Mouse (Mus musculus) embryo, embryonic 10.5 days (tissue): ENCODE data around the gene Spg21.

Source experiments
- DNase-seq: peaks from one replicate; pipeline ENCODE4 v3.0.0-alpha.2; 2015; ENCODE audit warnings: low spot score

Gene Spg21

DNA sequence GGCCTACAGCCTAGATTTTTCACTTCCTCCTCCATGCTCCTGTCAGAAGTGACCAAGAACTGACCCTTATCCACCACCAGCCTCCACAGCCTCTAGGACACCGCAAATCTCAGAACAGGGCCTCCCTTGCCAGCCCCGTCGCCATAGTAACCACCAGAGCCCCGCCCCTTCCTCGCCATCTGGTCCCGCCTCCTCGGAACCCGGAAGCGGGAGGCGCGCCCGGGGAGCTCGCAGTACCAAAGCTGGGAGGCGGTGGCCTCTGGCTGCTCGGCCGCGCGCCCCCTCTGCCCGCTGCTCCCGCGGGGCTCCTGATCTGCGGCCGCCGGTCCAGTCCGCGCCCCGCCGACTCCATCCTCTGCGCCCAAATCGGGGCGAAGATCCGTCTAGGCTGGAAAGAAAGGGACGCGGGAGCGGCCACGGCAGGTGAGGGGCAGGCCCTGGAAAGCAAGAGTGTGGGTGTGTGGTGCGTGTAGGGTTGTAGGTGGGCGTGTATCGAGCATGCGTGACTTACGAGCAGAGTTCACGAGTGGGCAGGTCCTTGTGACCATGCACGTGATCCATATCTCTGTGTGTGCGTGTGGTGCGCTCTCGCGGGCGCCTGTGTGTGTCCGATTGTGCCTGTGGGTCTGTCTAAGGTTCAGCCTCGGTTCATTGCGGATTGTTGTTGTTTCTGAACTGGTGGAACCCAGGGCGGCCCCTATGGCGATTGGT, at the start of gene Spg21:
Gene Spg21 (plus strand): TSS at position 216 of the 711 bp plus-strand sequence.
- DNase-seq, result peak; percentile 97

DNA sequence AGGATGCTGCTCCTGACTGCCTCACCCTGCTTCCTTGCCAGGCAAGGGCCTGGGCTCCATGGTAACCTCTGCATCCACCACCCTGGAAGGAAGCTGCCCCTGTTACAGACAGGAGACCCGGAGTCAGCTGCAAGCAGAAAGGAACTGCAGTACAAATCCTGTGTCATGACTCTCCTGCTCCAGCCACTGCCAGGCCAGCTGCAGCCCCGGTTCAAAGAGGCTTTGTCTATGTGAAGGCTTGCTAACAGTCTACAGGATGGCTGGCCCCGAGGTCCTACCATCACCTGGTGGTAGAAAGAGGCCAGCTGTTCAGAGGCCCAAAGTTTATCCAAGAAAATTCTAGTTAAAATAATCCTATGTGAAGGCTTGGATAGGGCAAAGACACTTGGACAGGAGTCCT, 49.4 kb upstream of the Spg21 start:
- DNase-seq, result no peak

DNA sequence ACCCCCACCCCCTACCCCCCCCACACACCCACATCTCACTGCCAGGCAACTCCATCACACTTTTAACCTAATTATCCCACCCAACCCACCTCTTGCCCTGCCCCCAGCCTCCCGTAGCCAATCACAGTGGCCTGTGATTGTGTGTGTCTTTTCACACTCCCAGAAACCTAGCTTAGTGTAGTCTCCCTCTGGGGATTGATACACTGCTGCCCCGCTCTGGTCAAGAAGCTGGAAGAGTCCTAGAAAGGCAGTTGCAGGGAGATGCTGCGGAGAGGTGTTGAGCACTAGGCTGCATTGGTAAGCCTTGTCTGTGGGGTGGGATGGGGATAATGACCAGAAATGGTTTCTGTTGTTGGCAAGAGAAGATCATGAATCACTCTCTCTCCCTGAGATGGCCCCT, 43.0 kb upstream of the Spg21 start:
- no peak for DNase-seq

DNA sequence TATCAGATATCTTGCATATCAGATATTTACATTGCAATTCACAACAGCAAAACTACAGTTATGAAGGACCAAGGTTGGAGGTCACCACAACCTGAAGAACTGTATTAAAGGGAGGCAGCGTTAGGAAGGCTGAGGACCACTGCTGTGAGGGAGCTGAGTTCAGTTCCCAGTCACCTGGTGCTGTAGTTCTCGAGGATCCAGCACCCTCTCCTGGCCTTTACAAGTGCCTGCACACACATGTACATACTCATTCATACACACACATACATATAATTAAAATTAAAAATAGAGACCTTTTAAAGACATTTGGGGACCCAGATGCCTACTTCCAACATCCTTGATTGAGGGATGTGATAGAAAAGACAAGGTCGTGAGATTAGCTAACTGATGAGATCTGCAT, 41.1 kb upstream of the Spg21 start:
- no peak for DNase-seq

DNA sequence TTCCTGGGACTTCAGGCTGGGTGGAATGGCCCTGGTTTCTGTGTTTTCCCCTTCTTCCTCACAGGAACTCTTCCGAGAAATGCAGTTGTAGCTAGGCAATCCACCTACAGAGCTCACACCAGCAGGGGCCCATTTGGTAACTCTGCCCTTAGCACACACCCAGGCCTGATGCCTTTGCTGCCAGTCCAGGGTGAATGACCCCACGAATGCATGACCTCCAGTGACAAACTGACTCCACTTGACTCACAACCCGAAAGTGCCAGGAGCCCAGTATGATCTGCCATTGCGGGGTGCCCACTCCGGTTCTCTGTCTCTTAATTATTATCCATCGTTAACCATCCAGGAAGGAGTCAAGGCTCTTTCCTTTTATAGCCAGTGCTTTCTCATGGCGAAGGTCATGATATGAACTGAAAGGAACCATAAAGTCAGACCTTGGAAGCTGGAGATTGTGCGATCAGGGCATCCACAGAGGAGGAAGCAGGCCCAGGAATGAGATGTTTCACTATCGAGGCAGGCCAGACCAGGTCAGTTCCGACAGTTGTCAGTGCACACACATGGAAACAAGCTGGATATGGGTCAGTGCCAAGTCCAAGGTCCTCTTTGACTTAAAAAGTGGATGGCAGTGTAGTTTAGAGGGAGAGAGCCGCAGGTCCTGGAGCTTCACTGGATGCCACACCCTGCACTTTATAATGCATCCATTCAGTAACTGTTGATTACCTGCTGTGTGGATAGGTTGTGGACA, 37.8 kb upstream of the Spg21 start, which contains the start of gene Slc51b:
Gene Slc51b (minus strand): TSS at position 196 of the 742 bp plus-strand sequence.
- DNase-seq, result no peak

DNA sequence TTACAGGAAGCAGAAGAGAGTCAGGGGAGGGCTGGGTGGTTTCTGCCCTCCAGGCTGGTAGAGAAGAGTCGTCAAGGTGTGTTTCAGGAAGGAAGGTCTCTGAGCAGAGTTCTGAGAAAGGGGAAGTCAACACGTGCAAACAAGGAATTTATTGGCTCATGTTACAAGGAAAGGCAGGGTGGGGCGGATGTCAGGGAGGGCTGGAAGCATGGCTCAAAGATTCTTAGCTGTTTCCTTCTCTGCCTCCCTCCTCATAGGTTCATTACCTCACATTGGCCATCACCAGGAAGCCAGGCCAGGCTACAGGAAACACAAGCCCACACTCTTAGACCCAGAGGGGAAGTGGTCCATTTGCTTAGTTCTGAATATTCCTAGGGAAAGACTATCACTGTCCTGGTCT, 36.4 kb upstream of the Spg21 start:
- DNase-seq, result no peak

DNA sequence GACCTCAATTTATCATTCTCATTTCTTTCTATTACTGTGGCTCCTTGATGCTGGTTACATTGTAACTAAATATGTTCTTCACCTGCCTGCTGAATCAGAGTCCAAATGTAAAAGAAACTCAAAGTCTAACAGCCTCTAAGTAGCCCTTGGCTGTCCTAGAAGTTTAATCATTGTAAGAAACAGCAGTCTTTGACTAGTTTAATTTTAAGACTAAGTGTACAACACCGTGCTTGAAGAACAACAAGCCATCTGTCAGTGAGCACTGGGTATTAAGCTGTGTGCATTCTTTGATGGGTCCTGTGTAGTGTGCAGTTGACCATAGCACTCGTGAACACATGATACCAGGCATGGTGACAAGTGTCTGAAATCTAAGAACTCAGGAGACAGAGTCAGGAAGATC, 33.2 kb upstream of the Spg21 start:
- DNase-seq, result no peak

DNA sequence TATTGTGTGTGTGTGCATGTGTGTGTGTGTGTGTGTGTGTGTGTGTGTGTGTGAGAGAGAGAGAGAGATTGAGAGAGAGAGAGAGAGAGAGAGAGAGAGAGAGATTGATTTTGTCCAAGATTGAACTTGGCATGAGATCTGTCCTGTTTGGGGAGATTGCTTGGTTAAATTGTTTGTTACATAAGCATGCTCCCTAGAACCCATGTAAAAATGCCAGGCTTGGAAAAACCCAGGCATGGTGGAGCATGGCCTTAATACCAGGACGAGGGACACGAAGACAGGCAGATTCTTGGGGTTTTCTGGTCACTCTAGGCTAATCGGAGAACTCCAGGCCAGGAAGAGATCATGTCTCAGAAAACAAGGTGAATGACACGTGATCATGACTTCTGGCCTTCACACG, 32.7 kb upstream of the Spg21 start:
- no peak for DNase-seq

DNA sequence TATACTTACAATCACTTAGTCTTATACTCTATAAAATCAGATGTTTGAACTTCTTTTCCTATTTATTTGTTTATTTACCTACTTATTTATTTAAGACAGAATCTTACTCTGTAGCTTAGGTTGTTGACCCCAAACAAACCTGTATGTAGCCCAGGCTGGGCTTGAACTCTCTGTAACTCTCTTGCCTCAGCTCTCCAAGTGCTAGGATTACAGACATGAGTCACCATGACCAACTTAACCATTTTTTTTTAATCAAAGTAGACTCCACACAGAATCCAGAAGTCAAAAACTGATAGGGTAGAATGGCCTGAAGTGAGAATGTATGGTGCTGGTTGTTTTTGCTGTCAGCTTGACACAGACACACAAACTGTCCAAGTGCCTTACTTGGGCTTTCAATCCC, 30.3 kb upstream of the Spg21 start:
- DNase-seq, result no peak

DNA sequence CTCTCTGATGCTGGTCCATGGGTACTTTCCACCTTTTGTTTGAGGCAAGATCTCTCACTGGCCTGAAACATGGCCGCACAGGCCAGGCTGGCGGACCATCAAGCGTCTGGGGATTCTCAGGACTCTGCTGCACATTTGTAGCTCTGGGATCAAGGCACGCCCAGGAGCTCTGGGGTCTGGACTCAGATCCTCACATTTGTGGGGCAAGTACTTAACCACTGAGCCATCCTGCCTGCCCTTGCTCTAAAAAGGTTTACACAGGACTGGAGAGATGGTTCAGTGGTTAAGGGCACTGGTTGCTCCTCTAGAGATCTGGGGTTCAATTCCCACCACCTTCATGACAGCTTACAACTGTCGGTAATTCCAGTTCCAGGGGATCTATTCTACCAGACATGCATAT, 29.8 kb upstream of the Spg21 start:
- DNase-seq, result no peak

DNA sequence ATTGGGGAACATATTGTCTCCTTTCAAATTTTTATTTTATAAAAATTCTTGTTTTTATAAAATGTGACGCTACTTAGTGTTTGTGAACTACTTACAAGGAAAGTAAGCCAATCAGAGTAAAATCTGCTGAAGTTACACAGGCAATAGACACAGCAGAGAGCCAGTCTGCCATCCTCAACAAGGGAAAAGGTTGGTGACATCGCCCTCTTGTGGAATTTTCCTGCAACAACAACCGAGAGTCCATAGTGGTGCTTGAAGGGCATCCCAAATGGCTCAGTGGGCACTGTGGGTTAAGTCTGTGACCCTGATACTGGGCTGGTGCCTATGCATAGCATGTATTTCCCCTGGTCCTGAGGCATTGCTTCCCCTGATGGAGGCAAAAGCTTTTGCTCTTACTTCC, 28.5 kb upstream of the Spg21 start:
- peak; percentile 94 for DNase-seq

DNA sequence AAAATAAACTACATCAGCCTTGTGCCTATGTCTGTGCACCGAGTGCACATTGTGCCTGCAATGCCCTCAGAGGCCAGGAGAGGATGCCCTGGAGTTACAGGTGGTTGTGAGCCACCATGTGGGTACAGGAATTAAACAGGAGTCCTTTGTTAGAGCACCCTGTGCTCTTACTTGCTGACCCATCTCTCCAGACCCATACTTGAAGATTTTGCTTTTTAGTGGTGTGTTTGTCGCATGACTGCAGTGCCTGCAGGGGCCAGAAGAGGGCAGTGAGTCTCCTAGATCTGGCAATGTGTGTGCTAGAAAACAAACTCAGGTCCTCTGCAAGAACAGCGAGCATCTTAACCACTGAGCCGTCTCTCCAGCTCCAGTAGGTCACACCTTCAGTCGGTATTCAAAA, 26.6 kb upstream of the Spg21 start:
- DNase-seq, result peak; percentile 74

DNA sequence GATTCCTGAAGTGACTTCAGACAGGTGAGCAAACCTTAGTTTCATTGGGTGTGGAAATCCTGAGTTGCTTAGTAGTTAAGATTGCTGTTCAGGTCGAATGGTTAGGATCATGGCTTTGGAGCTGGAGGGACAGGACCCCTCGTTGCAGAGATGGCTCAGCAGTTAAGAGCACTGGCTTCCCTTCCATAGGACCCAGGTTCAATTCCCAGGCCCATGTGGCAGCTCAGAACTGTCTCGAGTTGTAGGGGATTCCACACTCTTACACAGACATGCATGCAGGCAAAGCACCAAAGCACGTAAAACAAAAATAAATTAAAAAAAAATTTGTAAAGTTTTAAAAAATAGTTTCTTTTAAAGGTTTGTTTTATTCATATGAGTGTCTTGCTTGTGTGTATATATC, 25.5 kb upstream of the Spg21 start:
- DNase-seq, result no peak

DNA sequence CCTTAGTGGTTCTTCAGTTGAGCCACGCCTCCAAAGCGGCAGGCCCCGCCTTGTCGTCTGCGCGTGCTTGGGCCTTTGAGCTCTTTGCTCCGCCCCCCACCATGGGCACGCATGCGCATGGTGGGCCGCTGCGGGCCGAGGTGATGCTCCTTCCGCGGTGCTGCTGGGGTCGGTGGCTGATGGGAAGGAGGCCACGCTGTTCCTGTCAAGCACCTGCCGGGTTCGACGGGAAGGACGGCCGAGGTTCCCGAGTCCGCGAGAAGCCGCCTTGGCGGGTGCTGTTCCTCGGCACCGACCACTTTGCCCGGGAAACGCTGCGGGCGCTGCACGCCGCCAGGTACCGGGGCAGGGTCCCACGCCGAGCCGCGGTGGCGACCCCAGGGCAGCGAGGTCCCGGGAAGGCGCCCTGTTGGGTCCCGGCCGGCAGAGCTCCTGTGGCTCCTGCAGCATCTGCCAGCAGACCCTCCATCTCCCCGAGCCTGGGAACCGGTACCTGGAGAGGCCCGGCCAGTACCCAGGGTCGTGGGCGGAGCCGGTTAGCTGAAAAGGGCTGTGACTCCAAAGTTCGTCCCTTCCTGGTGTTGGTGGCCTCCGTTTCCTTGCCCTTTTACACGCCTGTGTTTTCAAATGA, 25.0 kb upstream of the Spg21 start, which contains the start of gene Mtfmt:
Gene Mtfmt (plus strand): TSS at position 112 of the 631 bp plus-strand sequence.
- peak; percentile 98 for DNase-seq

DNA sequence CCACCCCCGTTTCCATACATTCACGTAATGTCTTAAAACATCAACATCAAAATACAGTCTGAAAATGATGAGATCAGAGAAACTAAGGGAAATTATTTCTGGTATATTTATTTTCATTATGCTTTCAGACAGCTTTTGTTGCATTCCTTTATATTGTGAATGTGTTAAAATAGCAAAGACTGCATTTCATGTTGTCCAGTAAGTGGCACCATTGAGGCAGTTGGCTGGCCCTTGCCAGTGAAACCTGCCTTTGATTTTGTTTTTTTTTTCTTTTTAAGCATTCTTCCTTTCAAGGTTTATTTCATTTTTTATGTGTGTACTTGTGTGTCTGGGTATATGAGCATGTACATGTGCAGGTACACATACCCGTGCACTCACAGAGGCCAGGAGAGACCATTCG, 16.1 kb upstream of the Spg21 start:
- DNase-seq, result no peak

DNA sequence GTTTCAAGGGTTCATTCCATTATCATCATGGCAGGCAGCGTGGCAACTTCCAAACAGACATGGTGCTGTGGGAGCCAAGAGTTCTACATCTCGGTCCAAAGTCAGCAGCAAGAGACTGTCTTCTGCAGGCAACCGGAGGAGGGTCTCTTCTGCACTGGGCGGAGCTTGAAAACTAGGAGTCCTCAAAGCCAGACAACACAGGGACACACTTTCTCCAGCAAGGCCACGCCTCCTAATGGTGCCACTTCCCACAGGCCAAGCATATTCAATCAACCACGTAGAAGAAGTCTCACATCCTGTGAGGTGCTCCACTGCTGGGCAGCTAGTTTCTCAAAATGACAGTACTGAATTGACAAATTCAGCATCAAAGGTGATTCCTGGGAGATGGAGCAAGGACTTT, 12.8 kb upstream of the Spg21 start:
- no peak for DNase-seq

DNA sequence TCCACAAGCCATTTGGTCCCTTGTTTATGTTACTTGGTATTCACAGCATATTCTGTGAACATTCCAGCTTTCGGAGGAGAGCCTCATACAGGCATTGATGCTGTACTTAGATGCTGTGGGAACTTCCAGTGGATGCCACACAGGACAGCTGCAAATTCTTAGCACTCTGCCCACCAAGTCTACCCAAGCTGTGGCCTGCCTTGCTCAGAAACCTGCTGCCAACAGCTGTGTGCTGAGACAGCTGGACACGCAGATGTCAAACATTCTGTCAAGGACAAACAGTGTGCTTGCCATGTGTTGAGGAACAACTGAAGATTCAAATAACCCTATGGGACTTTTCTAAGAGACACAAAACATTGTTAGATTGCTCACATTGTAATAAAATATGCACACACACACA, 1.8 kb upstream of the Spg21 start:
- no peak for DNase-seq

DNA sequence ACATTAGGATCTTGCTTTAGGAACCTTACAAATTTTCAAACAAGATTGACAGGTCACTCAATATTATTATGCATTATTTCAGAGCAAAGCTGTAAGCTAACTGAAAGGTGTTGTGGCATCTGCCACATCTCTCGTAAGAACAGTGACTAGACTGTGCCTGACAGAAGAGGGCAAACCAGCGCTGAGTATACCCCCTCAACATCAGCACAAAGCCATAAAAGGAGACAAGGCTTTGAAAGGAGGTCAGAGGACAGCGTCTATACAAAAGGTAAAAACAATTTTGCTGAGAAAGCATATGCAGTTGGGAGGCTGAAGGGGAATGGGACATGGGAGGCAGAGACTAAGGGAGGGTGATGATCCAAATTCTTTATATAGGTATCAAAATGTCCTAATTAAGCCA, 549 bp upstream of the Spg21 start:
- DNase-seq, result peak; percentile 27

DNA sequence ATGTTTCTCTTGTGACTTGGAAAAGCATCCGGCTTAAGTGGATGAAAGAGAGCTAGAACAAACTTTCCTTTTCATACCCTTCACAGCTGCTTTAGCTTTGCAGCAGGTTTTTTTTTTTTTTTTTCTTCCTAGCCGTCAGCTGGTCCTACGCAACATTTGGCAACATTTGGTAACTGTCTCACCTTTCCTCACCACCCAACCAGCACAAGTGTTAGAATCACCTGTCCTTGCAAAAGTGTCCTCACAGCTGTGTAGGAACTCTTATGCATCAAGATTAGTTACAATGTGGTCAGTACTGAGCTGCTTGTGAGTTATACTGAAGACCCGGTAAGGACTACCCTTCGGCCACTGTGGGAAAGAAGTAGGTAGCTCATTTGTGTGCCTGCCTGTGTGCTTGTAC, 1.8 kb downstream of the Spg21 start:
- DNase-seq, result no peak

DNA sequence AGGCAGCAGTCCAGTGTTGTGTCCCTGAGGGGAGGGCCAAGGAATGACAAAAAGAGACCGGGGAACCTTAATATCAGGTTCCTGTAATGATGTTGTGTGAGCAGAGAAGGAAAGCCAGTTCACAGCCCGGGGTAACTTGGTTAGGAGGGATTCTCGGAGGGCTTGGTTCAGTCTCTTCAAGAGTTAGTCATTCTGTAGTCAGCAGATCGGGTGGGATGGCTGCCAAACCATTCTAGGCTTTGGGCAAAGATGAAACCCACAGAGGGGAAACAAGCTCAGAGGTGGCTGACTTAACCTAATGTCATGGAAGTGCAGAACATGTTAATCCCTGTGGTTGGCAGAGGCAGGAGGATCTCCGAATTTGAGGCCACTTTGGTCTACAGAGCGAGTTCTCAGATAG, 3.4 kb downstream of the Spg21 start:
- no peak for DNase-seq

DNA sequence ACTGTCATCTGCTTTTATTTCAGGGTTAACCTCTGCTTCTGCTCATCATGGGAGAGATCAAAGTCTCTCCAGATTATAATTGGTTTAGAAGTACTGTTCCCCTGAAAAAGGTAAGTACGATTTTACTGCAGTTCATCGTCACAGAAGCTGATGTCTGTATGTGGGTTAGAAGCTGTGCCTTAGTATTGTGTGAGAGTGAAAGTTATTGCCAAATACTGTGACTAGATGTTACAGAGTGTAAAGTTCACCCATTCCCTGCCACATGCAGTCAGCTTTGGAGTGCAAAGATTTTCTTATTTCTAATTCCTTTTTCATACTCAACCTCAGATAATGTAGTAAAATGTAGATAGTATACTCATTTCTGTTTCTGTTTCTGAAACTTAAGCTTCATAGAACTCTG, 4.5 kb downstream of the Spg21 start:
- no peak for DNase-seq

DNA sequence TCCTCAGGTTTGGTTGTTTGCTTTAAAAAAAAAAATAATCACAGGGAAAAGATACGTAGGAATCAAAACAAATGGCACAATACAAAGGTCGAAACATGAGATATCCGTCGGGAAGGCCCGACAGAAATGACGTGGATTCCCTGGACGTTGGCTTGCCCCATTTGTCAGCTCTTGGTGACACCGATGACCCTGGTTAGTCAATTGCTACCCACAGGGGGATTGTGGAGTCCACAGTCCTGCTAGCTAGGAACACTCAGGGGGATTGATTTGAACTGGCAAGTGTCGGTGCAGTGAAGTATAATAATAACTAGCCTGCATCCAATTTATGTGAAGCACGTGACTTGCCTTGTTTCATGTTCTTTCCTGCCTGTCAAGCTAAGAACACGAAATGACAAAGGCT, 6.9 kb downstream of the Spg21 start:
- DNase-seq, result peak; percentile 21

DNA sequence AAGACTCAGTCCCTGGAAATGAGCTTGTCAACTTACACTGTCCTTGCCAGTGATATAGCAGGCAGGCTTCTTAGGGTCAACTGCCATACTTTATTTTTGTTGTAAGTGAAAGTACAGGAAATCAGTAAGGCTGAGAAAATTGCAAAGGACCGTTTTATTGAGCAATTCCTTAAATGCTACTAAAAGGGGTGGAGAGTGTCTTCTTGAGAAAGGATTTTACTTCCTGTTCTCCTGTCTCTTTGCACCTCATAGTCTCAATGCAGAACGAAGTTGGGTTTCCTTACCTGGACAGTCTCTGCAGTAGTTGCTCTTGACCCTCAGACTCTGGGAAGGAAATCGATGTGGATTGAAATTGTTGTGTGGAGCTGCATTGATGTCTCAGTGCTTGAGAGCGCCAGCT, 12.0 kb downstream of the Spg21 start:
- DNase-seq, result no peak
